Mouse (Mus musculus) hematopoietic stem cell, adult 5-6 weeks (primary cell): ENCODE results near the gene Itpkc. TPM values are rescaled to one million over a fixed set of nuclear protein-coding genes. Genes with fewer than 3 reads are reported as not detected.
A peak's percentile ranks its signal among the peaks of the same experiment; 100 is the strongest.

Experiments used
- ATAC-seq, 2 experiments: fragments of 125-278 bp in 1 of 2; replicated peaks in 1 of 2; 2 replicates each; pipeline ENCODE4 v1.8.0; 2016 to 2017; ENCODE audit warnings: inconsistent platforms in 2 of 2, mild to moderate bottlenecking in 2 of 2, moderate number of reproducible peaks in 2 of 2, low read depth in 1 of 2, moderate TSS enrichment in 1 of 2; ENCODE audit not compliant: low FRiP score in 2 of 2, poor library complexity in 2 of 2, severe bottlenecking in 2 of 2, insufficient read depth in 1 of 2, low TSS enrichment in 1 of 2
- total RNA-seq: library from RNA; stranded (forward); fragments of 172-1452, 232-1000 nt; gene quantifications from 2 replicates; pipeline ENCODE4 v1.2.3, GENCODE M21; 2017

The Itpkc gene
- total RNA-seq, 1 experiment from 2014 or later = 8.1 TPM

- ATAC-seq = 0 out of 4 replicates have a peak, but pooled peaks of 1 of the 2 experiments have one; percentile 0
These were observed 49.1 kb downstream of the Itpkc start for GRCm38 (mm10) chr7:27179217-27179918.

DNA sequence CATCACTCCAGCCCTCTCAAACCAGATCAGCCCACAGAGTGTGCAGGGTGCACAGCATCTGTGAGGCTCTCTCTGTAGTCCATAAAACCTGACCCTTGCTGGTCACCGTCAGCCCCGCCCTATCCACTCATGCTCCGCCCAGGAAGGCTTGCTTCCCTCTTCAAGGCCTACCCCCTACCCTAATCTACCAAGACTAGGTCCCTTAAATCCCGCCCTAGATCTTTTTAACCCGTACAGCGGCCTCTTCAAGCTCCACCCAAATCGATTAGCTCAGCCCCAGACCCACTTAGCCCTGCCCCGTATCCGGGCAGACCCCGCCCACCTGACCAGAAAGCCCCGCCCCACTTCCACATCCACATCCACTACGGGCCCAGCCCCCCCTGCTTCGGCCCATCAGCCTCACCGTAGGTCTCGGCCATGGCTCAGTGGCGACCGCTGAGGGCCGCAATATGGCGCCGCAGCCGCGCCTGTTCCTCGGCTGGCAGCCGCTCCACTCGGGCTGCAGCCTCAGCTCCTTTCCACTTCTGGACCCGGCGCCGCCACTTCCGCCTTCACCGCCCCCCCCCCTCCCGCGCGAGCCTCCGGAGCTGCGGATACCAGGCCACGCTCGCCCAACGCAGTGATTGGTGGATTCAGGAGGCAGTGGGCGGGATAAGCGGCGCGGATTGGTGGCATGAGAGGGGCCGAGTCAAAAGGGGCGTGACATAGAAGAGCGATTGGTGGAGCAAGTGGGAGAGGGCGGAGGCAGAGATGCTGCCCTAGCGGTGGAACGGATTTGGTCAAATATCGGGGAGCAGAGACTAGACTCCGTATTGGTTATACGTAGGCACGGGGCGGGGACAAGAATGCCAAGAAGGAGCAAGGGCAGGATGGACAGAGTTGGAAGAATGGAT, 49.9 kb downstream of the Itpkc start, which contains the start of gene Rab4b:
TSS of gene Rab4b (minus strand) at position 573 of the 893 bp plus-strand sequence.
- ATAC-seq = peak; percentile 96 to 97

- ATAC-seq = 0 out of 4 replicates have a peak, but pooled peaks of 1 of the 2 experiments have one; percentile 1
These were observed 50.5 kb downstream of the Itpkc start for GRCm38 (mm10) chr7:27177942-27178323.

DNA sequence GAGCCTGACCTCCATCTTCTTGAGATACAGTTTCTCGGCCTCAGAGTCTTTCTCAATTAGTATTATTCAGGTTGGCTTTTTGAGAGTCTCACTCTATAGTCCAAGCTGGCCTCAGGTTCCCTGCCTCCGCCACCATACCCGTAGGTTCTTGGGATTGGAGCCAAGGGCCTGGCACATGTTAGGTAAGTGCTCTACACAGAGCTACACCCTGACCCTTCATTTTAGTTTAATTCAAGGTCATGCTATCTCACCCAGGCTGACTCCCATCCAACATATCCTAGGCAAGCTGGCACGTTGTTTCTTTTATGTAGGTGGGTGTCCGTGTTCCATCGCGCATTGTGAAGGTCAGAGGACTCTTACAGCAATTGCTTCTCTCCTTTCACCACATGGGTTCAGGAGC, 53.6 kb downstream of the Itpkc start:
- no peak for ATAC-seq

GRCm38 (mm10) chr7:27174496-27174895, 54.0 kb downstream of the Itpkc start:
- no peak for ATAC-seq

- ATAC-seq = no peak
These were observed 57.5 kb downstream of the Itpkc start for GRCm38 (mm10) chr7:27170981-27171380.

DNA sequence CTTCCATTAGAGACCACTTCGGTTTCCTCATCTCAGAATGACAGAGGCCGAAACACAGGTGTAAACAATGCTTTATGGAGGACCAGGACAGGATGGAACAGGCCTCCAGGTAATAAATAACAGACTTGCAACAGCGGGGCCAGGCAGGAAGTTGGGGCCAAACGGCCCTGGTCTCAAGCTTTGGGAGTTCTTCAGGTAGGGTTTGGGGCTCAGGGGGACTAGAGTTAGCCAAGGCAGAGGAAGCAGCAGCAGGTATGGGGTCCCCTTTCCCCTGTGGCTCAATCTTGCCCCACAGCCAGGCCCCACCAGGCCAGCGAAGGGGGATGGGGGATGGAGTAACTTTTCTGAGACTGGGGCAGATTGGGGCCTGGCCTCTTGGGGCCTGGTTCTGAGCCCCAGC, 60.1 kb downstream of the Itpkc start:
- no peak for ATAC-seq

GRCm38 (mm10) chr7:27167475-27168094, 60.9 kb downstream of the Itpkc start:
- no peak; a peak in 1 of 4 replicates for ATAC-seq

GRCm38 (mm10) chr7:27166614-27167474, 61.6 kb downstream of the Itpkc start, which contains the start of gene Egln2:
TSS of gene Egln2 (minus strand) at chr7:27166802.
- peak; percentile 78 to 84 for ATAC-seq

DNA sequence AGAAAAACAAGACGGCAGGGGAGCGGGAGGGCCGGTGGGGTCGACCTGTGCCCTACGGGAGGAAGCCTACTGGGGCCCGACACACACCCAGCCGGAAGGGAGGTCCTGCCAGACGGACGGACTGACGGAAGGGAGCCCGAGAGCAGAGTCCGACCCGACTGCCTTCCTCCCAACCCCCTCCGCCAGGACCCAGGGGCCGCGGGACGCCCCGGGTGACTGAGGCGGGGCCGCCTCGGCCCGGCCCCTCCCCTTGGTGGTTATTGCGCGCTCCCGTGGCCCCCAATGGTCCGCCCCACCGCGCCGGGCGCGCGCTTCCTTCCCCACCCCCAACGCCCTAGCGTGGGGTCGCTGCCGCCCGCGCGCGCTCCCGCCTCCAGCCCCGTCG, 62.2 kb downstream of the Itpkc start:
- ATAC-seq = peak; percentile 48 to 54

DNA sequence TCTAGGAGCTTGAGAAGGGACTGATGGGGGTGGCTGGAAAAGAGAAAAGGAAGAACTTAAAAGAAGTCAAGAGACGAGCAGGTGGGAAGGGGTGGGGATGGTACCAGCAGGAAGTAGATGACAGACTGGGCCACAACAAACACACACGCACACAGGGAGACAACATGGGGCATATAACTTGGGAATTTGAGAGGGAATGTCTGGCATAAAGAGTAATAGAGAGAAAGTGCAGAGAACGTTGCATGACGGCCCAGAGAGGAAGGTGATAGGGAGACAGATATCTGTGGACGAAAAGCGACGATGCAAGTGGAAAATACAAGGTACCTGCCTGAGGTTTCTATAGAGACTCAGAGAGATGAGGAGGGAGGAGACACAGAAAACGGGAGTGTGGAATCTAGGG, 62.8 kb downstream of the Itpkc start:
- ATAC-seq = no peak

GRCm38 (mm10) chr7:27165007-27165655, 63.3 kb downstream of the Itpkc start:
- no peak for ATAC-seq

GRCm38 (mm10) chr7:27164112-27164947, 64.1 kb downstream of the Itpkc start:
- no peak for ATAC-seq

DNA sequence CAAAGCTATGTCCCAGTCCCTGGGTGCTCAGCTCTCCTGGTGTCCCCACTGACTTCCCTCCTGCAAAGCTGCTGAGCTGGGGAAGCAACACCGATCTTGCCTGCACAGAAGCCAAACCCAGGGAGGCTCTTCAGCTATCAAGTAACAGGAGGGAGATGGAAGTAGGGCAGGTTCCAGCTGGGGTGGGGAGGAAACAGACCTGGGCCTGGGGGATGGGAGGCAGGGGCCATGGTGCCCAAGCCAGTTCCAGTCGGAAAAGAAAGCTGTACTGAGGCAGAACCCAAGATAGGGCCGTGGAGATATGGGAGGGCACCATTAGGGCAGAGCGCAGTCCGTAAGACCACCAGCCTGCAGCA, 65.0 kb downstream of the Itpkc start:
- ATAC-seq = no peak

DNA sequence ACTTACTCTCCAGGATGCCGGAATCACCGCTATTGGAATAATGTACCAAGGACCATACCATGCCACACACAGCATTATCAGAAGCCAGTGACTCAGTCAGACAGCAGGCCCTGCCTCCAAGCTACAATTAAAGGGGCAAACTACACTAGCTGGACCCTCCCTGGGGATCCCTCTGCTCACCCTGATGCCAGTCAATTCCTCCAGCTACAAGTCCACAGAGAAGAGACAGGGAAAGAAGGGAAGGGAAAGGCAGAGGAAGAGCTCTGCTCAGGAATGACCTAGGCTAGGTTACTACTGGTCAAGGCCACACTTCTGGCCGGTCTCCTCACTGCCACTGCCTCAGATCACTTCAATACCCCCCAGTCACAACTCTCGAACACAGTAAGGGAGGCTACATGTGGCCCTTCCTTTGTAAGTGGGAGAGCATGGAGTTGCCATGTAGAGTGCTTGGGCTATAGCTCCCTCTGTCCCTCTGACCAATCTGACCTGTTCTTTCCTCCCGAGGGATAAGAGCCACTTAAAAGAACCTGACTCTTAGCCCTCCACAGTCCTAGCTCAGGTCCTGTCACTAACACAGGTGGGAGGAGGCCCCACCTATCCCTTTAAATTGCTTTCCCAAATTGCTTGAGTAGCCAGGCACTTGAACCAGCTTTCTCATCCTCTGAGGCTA, 65.5 kb downstream of the Itpkc start:
- no peak for ATAC-seq
